Comparison of ENCODE assay signal across 19 mouse cellular contexts in the genomic region with DNA sequence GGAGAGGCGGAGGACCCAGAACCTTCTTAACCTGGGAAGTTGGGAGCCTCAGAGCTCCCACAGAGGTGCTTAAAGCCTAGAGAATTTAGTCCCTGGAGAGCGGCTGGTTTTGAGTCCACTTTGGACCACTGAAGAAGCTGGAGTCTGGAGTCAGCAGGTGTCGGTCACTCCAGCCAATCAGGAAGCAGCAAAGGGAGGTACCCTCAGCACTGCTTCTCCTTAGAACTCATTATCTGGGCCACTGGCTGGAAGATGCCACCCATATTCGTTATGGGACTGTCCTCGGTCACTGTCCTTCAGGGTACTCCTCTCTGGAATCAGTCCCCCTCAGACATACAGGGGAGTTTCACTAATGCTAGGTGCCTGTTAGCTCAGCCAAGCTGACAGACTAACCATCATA. TPM values are rescaled to one million over a fixed set of nuclear protein-coding genes. Genes with fewer than 3 reads are reported as not detected.
"Had no signal": no experiment of that assay in that cellular context is flagged by ENCODE, and none has a peak within 500 bp of the region (broad histone marks: within the 10 kb centered on the region; RNA-seq: fewer than 3 reads in every experiment).

No protein-coding gene starts in this region.

- H3K4me2 ChIP-seq: lung, embryonic 15.5 days; midbrain, embryonic 12.5 days; midbrain, embryonic 15.5 days; neural tube, embryonic 13.5 days had no signal

- H3K4me1 ChIP-seq: lung, embryonic 15.5 days; midbrain, embryonic 12.5 days; midbrain, embryonic 15.5 days had no signal

- H3K36me3 ChIP-seq: lung, embryonic 15.5 days; midbrain, embryonic 12.5 days; midbrain, embryonic 15.5 days; neural tube, embryonic 13.5 days had no signal

- H3K27ac ChIP-seq: lung, embryonic 15.5 days; midbrain, embryonic 12.5 days; midbrain, embryonic 15.5 days; neural tube, embryonic 13.5 days; stomach, postnatal 0 days had no signal

- ATAC-seq: intestine, embryonic 16.5 days; midbrain, embryonic 15.5 days had no signal

- DNase-seq: kidney, adult 18-20 months; kidney, adult 9 months; kidney, postnatal 14 days; kidney, postnatal 4 days; lung, adult 18-20 months; lung, postnatal 10 days; lung, postnatal 4 days; retina, postnatal 1 day; right cerebral cortex, postnatal 25 days; spleen, adult 18-20 months; thymus, postnatal 36 days had no signal

- H3K9me3 ChIP-seq: lung, embryonic 15.5 days; midbrain, embryonic 12.5 days; midbrain, embryonic 15.5 days; neural tube, embryonic 13.5 days had no signal

- H3K4me3 ChIP-seq: lung, embryonic 15.5 days; midbrain, embryonic 12.5 days; midbrain, embryonic 15.5 days; neural tube, embryonic 13.5 days had no signal

- H3K27me3 ChIP-seq: lung, embryonic 15.5 days; midbrain, embryonic 12.5 days; midbrain, embryonic 15.5 days; neural tube, embryonic 13.5 days had no signal

- H3K9ac ChIP-seq: lung, embryonic 15.5 days; midbrain, embryonic 12.5 days; midbrain, embryonic 15.5 days; neural tube, embryonic 13.5 days had no signal

RNA-seq across cellular contexts. Expression of a gene that starts 30.3 kb away (rescaled TPM):
- total RNA-seq: megakaryocyte progenitor cell, adult 5-6 weeks; neutrophil, adult 5-6 weeks had no signal
